Mouse (Mus musculus) kidney, adult 8-10 months (tissue): ENCODE data around the gene Dlg2.

Experiments
- DNase-seq, 2 experiments: peaks; one replicate each; pipeline ENCODE4 v3.0.0; 2022

The Dlg2 gene

DNA sequence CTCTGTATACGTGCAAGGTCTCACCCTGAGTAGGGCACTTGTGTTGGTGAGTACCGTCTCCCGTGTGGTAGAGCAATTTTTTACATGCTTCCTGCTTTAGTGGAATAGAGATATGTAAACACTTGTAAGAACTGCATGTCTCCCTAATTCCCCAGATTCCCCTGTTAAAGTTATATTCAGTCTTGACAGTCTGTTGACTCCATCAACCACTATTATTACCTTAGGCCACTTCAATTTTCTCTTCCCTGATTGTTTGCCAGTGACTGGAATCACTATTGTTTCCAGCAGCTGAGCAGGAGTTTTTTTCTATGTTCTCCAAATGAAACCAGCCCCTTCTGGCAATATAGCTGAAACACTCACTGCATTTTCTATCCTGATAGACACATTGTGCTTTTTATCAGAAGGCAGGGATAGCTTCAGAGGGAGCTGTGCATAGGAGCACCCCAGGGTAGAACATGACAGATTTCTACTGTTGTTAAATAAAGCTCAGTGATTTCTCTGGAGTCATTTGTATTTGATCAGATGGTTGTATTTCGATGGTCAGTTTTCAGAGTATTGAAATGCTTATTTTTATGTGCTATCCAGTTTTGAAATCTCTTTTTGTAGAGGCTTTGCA is 1314.6 kb downstream of the Dlg2 start:
- no peak for DNase-seq

DNA sequence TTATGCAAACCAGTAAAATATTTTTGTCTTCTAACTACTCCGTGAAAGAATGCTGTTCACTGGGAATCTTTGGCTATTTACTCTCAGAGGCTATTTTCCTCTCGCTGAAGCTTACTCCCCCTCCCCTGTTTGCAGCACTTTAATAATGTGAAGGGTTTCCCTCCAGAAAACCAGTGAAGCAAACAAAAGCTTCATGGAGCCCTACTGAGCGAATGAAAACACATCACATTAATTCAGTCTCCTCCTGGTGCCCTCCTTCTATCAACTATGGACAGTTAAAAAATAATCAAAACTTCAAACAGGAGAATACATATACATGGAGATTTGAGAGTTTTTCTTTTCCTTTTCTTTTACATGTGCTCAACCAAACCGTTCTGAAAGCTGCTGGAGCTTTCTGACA is 1330.2 kb downstream of the Dlg2 start:
- no peak for DNase-seq

DNA sequence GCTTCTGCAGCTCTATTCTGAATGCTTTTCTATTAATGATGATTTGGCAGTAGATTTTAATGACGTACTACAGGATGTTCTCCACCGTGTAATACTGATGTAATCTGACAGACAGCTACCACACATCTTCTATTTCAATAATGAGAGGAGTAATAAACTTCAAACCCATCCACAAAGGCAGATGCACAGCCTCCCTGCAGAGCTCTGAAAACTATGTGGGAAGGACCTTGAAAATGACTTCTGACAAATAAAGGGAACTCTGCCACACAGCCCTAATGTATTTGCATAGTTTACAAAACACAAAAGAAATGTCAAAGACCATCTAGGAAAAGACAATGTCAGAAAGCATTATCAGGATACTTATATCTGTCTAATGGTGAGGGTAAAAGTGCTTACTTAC is 1334.3 kb downstream of the Dlg2 start:
- no peak for DNase-seq

DNA sequence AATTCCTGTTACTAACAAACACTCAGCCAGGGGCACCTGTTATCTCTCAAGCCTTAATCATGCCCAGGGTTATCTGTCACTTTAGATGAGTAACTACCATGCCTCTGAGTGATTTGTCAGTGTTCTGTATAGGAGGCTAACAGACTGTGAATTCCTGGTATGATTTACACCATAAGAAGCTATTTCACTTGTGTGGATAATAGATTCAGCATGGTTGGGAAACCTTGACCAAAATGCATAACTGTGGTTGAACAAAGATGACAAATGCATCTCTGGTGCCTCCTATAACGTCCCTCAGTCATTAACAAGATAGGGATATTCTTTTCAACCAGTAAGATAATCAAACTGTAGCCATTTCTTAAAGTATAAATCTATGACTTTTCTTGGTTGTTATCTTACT is 1341.5 kb downstream of the Dlg2 start:
- DNase-seq, result no peak

DNA sequence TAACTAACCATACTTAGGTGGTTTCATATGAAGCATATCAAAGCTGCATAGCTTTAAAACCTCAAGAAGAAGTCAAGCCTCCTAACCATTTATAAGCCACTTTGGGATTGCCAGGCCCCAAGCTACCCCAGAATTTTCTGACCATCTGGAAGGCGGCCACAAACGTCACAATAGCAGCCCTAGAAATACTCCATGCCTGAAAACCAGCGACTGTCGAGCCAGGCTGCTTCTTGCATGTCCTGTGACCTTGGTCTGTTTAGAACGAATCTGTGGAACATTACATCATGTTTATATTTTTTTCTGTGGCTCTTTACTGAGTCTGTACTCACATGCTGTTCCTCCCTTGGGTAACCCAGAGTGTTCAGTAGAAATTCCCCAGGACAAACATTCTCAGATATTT is 1355.7 kb downstream of the Dlg2 start:
- DNase-seq, result no peak

DNA sequence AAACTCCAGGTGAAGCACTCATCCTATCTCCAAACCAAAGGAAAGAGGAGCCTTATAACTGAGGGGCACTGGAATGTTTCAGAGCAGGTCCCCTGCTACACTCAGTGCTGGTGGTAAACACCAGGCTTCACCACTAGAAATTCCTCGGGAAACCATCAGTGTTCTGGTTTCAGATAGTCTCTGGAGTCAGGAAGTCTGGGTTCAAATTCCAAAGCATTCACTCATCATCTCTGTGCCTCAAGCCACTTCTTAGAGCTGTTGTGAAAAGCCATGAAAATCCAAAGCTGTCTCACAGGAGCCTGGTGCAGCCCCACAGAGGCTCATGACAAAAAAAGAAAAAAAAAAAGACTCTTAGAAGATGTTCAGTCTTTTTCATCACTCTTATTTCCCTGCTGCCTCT is 1369.3 kb downstream of the Dlg2 start:
- no peak for DNase-seq

DNA sequence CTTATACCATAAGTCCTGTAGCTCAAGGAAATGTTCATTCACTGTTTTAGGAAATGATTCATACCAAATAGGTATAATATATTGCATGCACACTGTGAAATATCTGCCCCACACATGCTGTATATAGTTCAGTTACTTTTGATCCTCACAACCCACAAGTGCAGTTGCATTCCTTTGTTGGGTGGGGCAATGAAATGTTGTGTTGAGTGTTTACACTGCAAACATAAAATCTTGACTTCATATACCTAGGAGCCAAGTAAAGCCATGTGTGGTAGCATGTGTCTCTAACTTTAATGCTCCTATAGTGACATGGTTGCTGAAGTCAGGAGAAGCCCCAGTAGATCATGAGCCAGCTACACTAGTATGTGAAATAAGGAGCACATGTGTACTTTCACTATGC is 1372.9 kb downstream of the Dlg2 start:
- DNase-seq, result no peak

DNA sequence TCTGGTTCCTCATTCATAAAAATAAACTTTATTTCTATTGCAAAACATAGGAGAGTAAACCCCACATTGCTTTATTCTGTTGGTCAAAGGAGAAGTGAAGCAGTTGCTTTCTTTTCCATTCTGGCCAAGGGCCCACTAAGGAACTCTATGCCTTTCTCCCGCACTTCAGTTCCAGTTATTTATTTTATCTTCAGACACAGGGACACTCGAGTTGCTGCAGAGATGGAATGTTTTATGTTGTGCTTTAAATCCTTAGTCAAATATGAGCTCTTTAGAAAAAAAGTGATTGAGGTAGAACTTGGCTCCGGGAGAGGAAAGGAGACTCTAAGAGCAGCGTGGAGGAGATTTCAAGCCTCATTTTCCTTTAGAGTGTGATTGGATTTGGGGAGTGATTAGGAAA is 1377.2 kb downstream of the Dlg2 start:
- no peak for DNase-seq

DNA sequence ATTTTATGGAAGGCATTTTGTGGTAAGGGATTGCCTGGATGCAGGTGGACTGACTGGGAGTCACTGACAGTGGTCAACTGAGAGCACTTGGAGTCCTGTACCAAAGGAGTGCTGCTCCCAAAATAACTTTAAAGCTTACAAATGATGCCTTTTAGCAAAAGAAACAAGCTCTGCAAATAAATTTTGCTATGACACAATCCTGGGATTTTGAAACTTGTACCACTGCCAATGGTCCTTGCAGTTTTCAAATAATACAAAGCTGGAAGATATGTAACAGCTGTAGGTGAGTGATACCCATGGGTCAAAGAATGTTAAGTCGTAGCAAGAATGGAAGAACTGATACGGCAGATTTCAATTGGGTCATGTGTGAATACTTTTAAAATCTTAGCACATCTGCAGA is 1380.5 kb downstream of the Dlg2 start:
- DNase-seq, result no peak

DNA sequence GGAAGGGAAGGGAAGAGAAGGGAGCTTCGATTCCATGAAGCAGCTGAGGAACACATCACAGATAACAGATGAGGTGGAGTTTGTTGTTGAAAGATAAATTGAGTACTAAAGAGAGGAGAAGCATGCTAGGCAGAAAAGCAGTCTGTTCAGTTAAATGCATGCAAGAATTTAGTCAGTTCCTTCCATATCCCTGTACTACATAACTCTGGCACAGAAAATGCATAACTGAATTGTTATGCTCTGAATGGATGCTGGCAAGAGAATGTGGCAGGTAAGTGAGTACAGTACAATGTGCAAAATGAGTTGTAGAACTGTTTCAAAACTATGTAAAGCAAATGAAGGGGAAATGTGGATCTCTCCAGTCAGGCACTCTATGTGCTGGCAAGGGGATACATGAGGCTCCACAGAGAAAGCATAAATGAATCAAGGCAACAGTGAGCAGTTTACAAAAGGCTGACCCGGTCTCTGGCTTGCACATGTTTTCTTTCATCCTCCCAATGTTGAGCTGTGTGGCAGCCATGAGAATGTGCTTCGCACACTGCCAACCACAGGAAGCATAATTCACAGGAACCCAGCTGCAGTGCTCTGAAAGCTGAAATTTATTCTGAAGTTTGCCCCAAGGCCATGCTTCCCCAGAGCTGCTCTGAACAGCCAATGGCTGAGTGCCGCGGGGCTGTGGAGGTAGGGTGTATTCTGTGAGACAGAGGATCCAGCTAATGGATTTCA is 1386.5 kb downstream of the Dlg2 start:
- DNase-seq, result no peak

DNA sequence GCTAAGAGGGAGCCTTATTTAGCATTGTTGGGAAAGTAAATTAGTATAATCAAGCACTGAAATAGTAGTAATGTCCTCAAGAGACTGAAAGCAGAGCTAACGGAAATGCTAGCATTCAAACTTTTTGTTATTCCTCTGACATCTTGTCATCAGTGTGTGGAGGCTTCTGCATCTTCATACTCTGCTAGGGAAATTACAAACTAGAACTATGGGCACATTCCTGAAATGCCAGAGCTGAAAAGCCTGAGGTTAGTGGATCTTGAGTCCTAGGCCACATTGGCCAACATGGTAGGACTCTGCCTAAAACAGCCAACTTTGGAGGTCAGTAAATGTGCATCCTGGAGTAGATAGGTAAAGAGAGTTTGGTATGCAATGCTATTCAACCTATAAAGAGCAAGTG is 1392.4 kb downstream of the Dlg2 start:
- no peak for DNase-seq

DNA sequence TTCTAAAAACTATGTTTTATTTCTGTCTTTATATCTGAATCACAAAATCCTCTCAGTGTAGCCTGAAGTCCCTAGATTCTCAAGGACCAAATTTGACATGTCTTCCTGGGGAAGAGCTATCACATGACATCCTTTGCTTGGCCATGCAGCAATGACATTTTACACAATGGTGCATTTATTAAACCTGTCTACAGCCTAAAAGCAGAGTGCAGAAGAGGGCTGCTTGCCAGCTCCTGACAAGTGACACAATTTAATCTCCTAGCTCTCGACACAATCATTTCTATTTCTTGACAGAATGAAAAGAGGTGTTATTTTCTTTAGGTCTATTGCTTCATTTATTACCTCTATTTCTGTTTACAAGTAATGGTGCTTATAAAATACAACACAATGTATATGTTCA is 1400.4 kb downstream of the Dlg2 start:
- peak; percentile 8 to 12 for DNase-seq

DNA sequence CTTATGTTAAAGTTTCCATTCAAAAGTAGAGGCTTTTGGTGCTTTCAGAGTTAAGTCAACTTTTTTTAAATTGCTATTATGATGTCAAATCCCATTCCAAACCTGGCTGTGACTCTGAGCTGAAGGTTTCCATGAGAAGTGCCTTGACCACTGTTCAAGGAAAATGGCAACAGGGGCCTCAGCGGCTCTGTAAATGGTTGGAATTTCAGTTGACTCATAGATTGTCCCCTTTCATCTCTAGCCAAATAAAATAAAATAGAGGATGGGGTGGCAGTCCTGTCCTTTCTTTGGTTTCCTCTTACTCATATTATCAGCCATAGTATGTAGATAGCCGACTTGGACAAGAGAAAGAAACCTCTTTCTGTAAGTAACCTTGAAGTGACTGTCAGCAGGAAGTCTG is 1401.3 kb downstream of the Dlg2 start:
- DNase-seq, result no peak

DNA sequence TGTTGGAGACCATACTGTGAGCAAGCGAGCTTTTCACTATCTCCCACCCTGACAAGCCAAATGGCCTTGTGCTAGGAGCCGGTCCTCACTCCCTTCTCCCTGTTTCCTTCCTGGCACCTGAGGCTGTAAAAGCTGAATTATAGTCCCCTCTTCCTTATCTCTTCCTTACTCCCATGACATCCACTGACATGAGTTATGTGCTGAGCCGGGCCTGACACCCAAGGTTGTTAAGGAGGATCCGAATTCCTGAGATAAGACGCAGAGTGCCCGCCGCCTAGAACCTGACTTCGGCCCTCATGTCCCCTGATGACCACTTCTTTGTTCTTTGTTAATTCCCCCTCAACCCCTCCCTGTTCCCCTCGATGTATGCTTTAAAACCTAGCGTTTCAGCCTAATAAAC is 1409.9 kb downstream of the Dlg2 start:
- no peak for DNase-seq

DNA sequence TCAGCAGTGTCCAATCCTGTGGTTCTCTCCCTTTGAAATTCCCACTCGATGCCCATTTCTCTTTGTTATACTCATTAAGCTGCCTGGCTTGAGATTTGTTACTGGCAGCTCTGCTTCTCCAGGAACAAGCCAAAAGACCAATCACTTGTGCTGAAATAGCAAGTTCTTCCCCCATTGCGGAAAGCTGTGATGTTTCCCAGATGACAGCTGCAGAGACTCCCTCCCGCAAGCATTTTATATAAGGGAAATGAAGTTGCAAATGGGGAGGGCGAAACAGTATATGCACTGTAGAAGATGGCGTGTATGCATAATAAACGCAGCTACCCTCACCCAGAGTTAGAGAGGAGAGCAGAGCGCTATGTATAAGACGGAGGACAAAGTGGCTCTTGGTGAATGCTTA is 1417.5 kb downstream of the Dlg2 start:
- DNase-seq, result no peak

DNA sequence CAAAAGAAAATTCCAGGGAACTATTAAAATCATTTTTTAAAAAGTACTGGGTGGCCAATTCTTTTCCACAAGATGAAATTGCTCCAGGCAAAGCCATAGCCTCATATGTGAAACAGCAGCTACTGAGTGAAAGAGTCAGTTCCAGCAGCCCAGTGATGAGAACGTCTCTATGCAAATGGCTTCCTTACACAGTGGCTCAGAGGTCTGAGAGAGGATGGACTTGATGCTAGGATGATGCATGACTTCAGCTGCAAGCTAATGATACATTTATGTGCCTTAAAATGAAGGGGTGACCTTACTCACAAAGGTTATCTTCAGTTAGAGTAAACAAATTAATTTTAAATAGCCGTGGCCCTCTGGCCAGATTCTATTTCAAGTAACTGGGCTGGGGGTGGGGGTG is 1420.5 kb downstream of the Dlg2 start:
- no peak for DNase-seq

DNA sequence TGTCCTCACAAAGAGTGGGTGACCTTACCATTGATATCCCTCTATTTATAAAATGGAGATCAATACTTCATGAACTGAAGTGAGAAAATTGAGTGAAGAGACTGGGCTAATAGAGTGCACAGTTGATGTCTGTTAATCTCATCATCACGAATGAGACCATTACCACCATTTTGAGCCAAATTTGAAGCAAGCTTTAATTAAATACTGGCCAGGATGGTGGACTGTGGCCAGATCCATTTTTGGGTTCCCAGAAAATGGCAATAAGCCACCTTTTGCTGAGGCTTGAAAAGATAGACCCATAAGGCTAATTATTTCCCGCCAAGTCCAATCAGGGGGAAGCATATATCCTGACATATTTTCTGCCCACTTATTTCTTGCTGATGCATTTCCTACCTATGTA is 1421.0 kb downstream of the Dlg2 start:
- DNase-seq, result no peak

DNA sequence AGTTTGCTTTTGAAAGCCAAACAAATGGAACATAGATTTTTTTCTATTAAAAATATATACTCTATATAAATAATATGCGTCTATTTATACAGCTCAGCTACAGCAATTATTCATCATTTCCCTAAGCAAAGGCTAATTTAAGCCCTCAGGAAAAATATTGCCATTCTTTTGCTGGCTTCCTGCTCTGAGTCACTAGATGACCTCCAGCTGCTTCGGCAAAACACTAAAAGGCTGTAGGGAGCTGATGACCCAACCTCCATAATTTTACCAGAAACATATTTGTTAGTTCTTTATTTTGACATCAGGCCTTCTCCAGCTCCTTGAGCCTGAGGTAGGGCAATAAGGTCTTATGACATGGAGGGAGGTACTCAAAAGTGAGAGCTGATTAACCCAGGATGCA is 1426.0 kb downstream of the Dlg2 start:
- no peak for DNase-seq

DNA sequence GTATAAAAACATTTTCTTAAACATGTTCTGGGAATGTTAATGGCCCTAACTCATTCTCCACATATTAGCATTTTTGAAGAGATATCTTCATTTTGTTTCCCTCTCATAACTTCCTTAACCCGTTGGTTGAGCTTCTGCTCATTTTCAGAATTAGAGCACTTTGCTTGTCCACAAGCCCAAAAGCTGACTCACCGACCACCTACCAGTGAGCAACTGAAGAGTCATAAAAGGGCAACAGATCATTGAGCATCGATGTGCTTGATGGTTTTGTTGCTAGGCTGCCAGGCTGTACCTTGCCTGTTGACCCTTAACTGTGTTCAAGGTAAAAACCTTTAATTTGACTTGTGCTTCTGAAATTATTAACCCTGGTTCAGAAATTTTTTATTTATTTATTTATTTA is 1440.3 kb downstream of the Dlg2 start:
- no peak for DNase-seq

DNA sequence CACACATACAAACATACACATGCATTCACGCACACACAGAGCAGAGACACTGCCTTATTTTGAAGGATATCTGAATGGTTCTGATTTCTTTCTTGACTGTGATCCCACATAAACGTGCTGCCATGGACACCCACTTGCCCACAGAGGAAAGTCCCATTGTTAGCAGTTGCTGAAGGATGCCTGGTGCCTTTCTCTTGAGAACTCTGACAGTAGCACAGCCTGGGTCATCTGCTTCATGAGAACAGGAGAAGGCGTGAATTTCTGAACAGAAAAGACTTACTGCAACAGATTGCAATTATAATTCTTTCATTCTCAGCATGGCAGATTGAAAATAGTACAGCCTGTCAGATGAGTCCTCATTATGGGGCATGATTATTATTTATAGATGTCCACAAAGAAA is 1442.6 kb downstream of the Dlg2 start:
- no peak for DNase-seq

DNA sequence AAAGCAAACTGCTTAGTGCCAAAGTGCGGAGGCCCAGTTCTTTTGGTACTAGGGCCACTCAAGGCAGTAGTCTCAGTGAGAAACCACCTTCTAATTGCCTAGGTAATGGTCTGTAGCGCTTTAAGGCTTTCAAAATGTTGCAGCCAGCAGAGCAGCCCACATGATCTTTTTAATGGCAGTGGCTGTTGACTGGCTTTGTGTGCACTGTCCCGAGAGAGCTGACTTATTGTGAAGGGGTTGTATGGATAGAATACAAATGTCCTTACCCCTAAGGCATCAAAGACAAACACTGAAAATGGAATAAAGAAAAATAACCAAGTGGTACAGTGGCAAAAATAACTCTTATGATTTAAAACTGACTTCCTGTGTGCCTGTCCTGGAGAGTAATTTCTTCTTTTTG is 1443.3 kb downstream of the Dlg2 start:
- no peak for DNase-seq

DNA sequence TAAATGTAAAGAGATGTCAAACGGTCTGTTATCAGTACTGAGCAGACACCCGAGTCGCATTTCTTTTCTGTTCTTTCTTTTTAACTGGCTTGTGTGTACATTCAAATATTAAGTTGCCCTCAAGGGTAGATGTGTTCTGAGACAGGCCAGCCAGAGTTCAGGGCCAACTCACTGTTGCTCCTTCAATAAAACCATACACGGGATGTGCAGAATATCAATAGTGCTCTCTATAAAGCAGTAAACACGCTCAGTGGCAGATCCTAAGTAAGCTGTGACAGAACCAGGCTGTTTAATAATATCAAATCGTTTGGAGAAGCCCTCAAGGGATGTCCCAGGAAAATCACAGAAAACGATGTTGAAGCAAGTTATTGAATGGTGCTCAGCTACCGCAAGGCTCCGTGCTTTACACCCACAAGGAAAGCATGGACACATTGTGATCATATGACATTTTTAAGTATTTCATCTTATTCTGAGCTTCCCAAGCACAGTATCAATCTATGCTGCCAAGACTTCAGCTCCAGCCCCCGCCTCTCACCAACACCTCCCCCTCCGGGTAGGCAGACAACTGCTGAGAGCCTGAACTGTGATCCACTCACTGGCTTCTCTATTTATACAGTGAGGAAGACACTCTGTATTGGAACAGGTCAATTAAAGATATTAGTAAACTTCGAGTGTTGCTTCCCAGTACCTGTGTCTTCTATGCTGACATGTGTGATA is 1458.6 kb downstream of the Dlg2 start:
- no peak for DNase-seq

DNA sequence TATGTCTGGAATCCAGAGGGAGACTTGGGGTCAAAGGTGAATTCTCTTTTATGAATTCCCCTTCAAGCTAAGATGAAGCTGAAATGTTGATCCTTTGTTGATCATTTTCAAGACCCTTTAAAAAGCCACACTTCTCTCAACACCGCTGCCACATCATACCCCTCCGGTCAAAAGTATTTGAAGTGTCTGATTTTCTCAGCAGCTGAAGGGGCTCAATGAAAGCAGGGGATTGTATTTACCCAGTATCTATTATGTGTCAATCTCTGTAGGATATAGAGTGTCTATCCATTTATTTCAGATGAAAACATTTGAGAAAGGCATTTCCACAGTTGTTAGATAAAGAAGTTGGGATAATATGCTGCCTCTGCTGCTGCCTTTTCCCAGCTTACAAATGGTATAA is 1459.7 kb downstream of the Dlg2 start:
- no peak for DNase-seq

DNA sequence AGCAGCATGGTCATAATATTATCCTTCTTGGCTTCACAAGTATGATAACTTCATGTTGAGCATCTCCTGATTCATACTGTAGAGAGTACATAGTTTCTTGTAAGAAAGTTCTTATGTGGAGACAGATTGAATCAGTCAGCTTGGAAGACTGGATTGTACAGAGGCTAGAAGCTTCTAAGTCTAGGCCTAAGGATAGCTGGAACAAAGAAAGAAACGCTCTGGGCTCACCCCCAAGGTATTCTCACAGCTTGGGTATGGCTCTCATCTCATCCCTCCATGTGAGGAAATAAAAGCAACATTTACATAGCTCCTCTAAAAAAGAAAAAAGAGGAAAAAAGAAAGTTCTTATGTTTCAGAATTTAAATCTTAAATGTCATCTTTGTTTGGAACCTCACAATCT is 1466.8 kb downstream of the Dlg2 start:
- DNase-seq, result no peak

DNA sequence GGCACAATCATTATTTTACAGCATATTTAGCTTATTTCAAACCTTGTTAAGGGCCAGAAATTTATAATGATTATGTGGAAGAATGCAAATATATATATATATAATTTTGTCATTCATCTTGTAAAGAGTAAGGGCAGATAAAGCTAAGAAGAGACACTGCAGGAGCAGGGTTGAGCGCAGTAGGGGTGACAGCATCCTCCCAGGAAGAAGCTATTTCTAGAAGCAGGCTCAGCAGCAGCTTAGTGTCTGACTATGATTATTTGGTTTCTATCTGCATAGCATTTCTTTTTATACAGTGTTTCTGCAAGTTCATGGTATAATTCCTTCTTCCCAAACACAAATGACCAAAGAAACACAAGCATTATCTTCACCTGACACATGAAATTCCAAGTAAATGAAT is 1479.1 kb downstream of the Dlg2 start:
- no peak for DNase-seq
